9 mouse cellular contexts compared by ENCODE assay signal in genomic region chr2:30237881-30238280, GRCm38 (mm10). TPM values are rescaled to one million over a fixed set of nuclear protein-coding genes. Genes with fewer than 3 reads are reported as not detected.
DNase-seq lines count a peak whose midpoint lies in the region; ATAC-seq and TF ChIP-seq lines count a peak whose summit lies in the region.
"Had no signal": no experiment of that assay in that cellular context is flagged by ENCODE, and none has a peak within 500 bp of the region (broad histone marks: within the 10 kb centered on the region; RNA-seq: fewer than 3 reads in every experiment).

No protein-coding gene starts in this region.

- peak; percentile 76 for ATAC-seq in intestine, postnatal 0 days
- peak; percentile 82 for ATAC-seq in limb, embryonic 11.5 days (ENCODE audit: insufficient number of reproducible peaks, low FRiP score, low TSS enrichment, low read depth)
- peak; percentile 92 for ATAC-seq in midbrain, embryonic 11.5 days (ENCODE audit: low FRiP score)

- H3K4me3 ChIP-seq in ES-E14 (ENCODE audit: insufficient read depth in 1 of 2, low read depth in 1 of 2, low read length in 2 of 2, poor library complexity in 1 of 2, severe bottlenecking in 1 of 2) = peak overlapping the region; percentile 84 to 90
- H3K4me3 ChIP-seq in intestine, postnatal 0 days (ENCODE audit: low read depth, low read length) = peak overlapping the region; percentile 93
- H3K4me3 ChIP-seq in limb, embryonic 11.5 days (ENCODE audit: low read depth, low read length) = peak overlapping the region; percentile 85
- peak overlapping the region; percentile 58 for H3K4me3 ChIP-seq in midbrain, embryonic 11.5 days (ENCODE audit: low read depth, low read length)
- peak overlapping the region; percentile 85 for H3K4me3 ChIP-seq in testis, adult 2 months (ENCODE audit: control insufficient read depth, low read depth, low read length)

- peaks cover 0 to 8% of the 10 kb centered on the region in 2 experiments; a peak in 1 of 4 replicates for H3K4me1 ChIP-seq in ES-E14 (ENCODE audit: control insufficient read depth in 2 of 2, insufficient read depth in 2 of 2, low read length in 2 of 2, poor library complexity in 1 of 2)
- peaks cover 9% of the 10 kb centered on the region for H3K4me1 ChIP-seq in intestine, postnatal 0 days (replicated peaks; ENCODE audit: control insufficient read depth, insufficient read depth, low read length)
- H3K4me1 ChIP-seq in limb, embryonic 11.5 days (ENCODE audit: control insufficient read depth, insufficient read depth, low read length) = peaks cover 12% of the 10 kb centered on the region
- peaks cover 15% of the 10 kb centered on the region for H3K4me1 ChIP-seq in midbrain, embryonic 11.5 days (ENCODE audit: control insufficient read depth, insufficient read depth, low read length)
- H3K4me1 ChIP-seq in testis, adult 2 months (ENCODE audit: control insufficient read depth, insufficient read depth, low read length) = peaks cover 9% of the 10 kb centered on the region

- peak overlapping the region; percentile 78 for H3K4me2 ChIP-seq in intestine, postnatal 0 days (replicated peaks; ENCODE audit: low read depth)
- H3K4me2 ChIP-seq in limb, embryonic 11.5 days (ENCODE audit: low read depth, severe bottlenecking) = peak overlapping the region; percentile 86
- peak overlapping the region; percentile 72 for H3K4me2 ChIP-seq in midbrain, embryonic 11.5 days

- H3K9me3 ChIP-seq in ES-E14 (ENCODE audit: control insufficient read depth, insufficient read depth, low read depth, low read length) = no peaks in the 10 kb centered on the region
- no peaks in the 10 kb centered on the region for H3K9me3 ChIP-seq in intestine, postnatal 0 days (ENCODE audit: control insufficient read depth)
- H3K9me3 ChIP-seq in limb, embryonic 11.5 days (ENCODE audit: control insufficient read depth, low read length) = no peaks in the 10 kb centered on the region
- no peaks in the 10 kb centered on the region for H3K9me3 ChIP-seq in midbrain, embryonic 11.5 days (ENCODE audit: control insufficient read depth, low read length)

- H3K36me3 ChIP-seq in ES-E14 (ENCODE audit: control insufficient read depth, insufficient read depth, low read length, poor library complexity, severe bottlenecking) = peaks cover 6% of the 10 kb centered on the region; the same call in 1 of the 2 replicates
- H3K36me3 ChIP-seq in intestine, postnatal 0 days (ENCODE audit: control insufficient read depth, insufficient read depth) = peaks cover 24% of the 10 kb centered on the region
- H3K36me3 ChIP-seq in limb, embryonic 11.5 days (ENCODE audit: control insufficient read depth, insufficient read depth, low read length) = peaks cover 8% of the 10 kb centered on the region; the same call in 1 of the 2 replicates
- H3K36me3 ChIP-seq in midbrain, embryonic 11.5 days (ENCODE audit: control insufficient read depth, insufficient read depth, low read length) = peaks cover 9% of the 10 kb centered on the region; the same call in 1 of the 2 replicates
- H3K36me3 ChIP-seq in testis, adult 2 months (ENCODE audit: control insufficient read depth, insufficient read depth, low read length) = no peaks in the 10 kb centered on the region

- under 1% methylated on average over 26 of the region's 42 CpGs for WGBS in intestine, postnatal 0 days
- 0% methylated on average over 32 of the region's 42 CpGs for WGBS in limb, embryonic 11.5 days
- WGBS in midbrain, embryonic 11.5 days = 2% methylated on average over 19 of the region's 42 CpGs

- DNase-seq in ES-E14 (ENCODE audit: low read depth, low spot score) = no peak
- peak; percentile 88 for DNase-seq in adrenal gland, postnatal 14 days
- DNase-seq in frontal cortex, postnatal 25 days (ENCODE audit: low spot score in 2 of 2) = peak; percentile 35 to 39
- no peak for DNase-seq in limb, embryonic 11.5 days (ENCODE audit: low spot score)
- DNase-seq in midbrain, embryonic 11.5 days (ENCODE audit: low spot score, missing footprints) = no peak
- DNase-seq in Muller cell, postnatal 12 days (ENCODE audit: inconsistent ontology term) = no peak

- H3K27me3 ChIP-seq in intestine, postnatal 0 days (replicated peaks; ENCODE audit: control insufficient read depth, insufficient read depth, low read length) = no peaks in the 10 kb centered on the region
- H3K27me3 ChIP-seq in limb, embryonic 11.5 days (ENCODE audit: control insufficient read depth, insufficient read depth, low read length) = no peaks in the 10 kb centered on the region
- no peaks in the 10 kb centered on the region for H3K27me3 ChIP-seq in midbrain, embryonic 11.5 days (ENCODE audit: control insufficient read depth, insufficient read depth, low read length)
- no peaks in the 10 kb centered on the region for H3K27me3 ChIP-seq in testis, adult 2 months (ENCODE audit: control insufficient read depth, insufficient read depth, low read length)

- in situ Hi-C loops in ES-E14 (cut with MboI; ENCODE audit: low sequenced_read_pairs in 2 of 2, unreplicated experiment in 2 of 2) = no loop called here

- TF ChIP-seq POLR2A in testis, adult 2 months (IDR thresholded peaks at IDR 0.05; ENCODE audit: control insufficient read depth, low read depth, low read length) = peak; percentile 8; the same call in 1 of the 2 replicates

- H3K27ac ChIP-seq in ES-E14 (ENCODE audit: insufficient read depth, low read depth, low read length, poor library complexity, severe bottlenecking) = peak overlapping the region; percentile 33; the same call in 1 of the 2 replicates
- H3K27ac ChIP-seq in intestine, postnatal 0 days (ENCODE audit: low read depth, low read length) = peak overlapping the region; percentile 93
- peak overlapping the region; percentile 49 for H3K27ac ChIP-seq in limb, embryonic 11.5 days (replicated peaks; ENCODE audit: low read depth, low read length)
- H3K27ac ChIP-seq in midbrain, embryonic 11.5 days (ENCODE audit: low read depth, low read length) = peak overlapping the region; percentile 68
- H3K27ac ChIP-seq in testis, adult 2 months (ENCODE audit: control insufficient read depth, insufficient read depth, low read depth, low read length) = peak overlapping the region; percentile 79

- H3K9ac ChIP-seq in ES-E14 (ENCODE audit: insufficient read depth, low read depth, low read length, poor library complexity, severe bottlenecking) = peak overlapping the region; percentile 85
- peak overlapping the region; percentile 92 for H3K9ac ChIP-seq in intestine, postnatal 0 days (ENCODE audit: low read depth, low read length)
- peak overlapping the region; percentile 88 for H3K9ac ChIP-seq in limb, embryonic 11.5 days (ENCODE audit: low read length)
- H3K9ac ChIP-seq in midbrain, embryonic 11.5 days (ENCODE audit: low read length) = peak overlapping the region; percentile 77

- no peak for TF ChIP-seq CTCF in intestine, postnatal 0 days (IDR thresholded peaks at IDR 0.05; ENCODE audit: low read depth)
- no peak for TF ChIP-seq CTCF in testis, adult 2 months (IDR thresholded peaks at IDR 0.05; ENCODE audit: control insufficient read depth, insufficient read depth, insufficient replicate concordance, low read depth, low read length)

TF ChIP-seq in ES-E14, 5 proteins besides CTCF, POLR2A, EP300 and RAD21:
- TF ChIP-seq ZNF384 (IDR thresholded peaks at IDR 0.05; ENCODE audit: low read depth, low read length) = no peak
- TF ChIP-seq CHD2 (IDR thresholded peaks at IDR 0.05; ENCODE audit: low read depth, low read length) = no peak
- no peak for TF ChIP-seq HCFC1 (IDR thresholded peaks at IDR 0.05; ENCODE audit: borderline replicate concordance, insufficient read depth, low read length)
- TF ChIP-seq MAFK (IDR thresholded peaks at IDR 0.05; ENCODE audit: insufficient read depth, low read depth, low read length) = no peak
- no peak for TF ChIP-seq ZC3H11A (IDR thresholded peaks at IDR 0.05; ENCODE audit: borderline replicate concordance, low read depth, low read length)
TF ChIP-seq in ES-E14: peak in this region for 0.

RNA-seq across cellular contexts. Expression of gene Lrrc8a, which starts 0.4 kb away (rescaled TPM):
- total RNA-seq in ES-E14 (2012; rRNA removed) = 26.6 and 35.1 TPM in 2 replicates
- 57.7 and 60.3 TPM in 2 replicates for total RNA-seq in adrenal gland, postnatal 14 days (2021)
- polyA plus RNA-seq in intestine, postnatal 0 days (2015; fragmentation: Nextera tagmentation; extraction: Ambion mirVana) = 40.4 and 40.5 TPM in 2 replicates
- polyA plus RNA-seq in limb, embryonic 11.5 days (2014; fragmentation: Nextera tagmentation; extraction: Ambion mirVana) = 58.2 and 58.3 TPM in 2 replicates
- 49.2 and 51.7 TPM in 2 replicates for polyA plus RNA-seq in midbrain, embryonic 11.5 days (2014; fragmentation: Nextera tagmentation; extraction: Ambion mirVana)
- polyA plus RNA-seq in testis, adult 2 months (2012; rRNA removed) = 8.8 TPM in 2 replicates

RNA-seq across cellular contexts. Expression of gene Gm28035, which starts 2.5 kb away (rescaled TPM):
- total RNA-seq in ES-E14 (2012; rRNA removed) = 0.76 and 1.4 TPM in 2 replicates
- 0.63 and 1.7 TPM in 2 replicates for total RNA-seq in adrenal gland, postnatal 14 days (2021)
- polyA plus RNA-seq in intestine, postnatal 0 days (2015; fragmentation: Nextera tagmentation; extraction: Ambion mirVana) = 0.03 and 0.04 TPM in 2 replicates
- polyA plus RNA-seq in limb, embryonic 11.5 days (2014; fragmentation: Nextera tagmentation; extraction: Ambion mirVana) = 0.09 TPM in 1 of 2 replicates, not detected in the other
- 0.05 and 0.21 TPM in 2 replicates for polyA plus RNA-seq in midbrain, embryonic 11.5 days (2014; fragmentation: Nextera tagmentation; extraction: Ambion mirVana)
- 0.76 and 0.98 TPM in 2 replicates for polyA plus RNA-seq in testis, adult 2 months (2012; rRNA removed)

RNA-seq across cellular contexts. Expression of gene Phyhd1, which starts 28.1 kb away (rescaled TPM):
- total RNA-seq in ES-E14 (2012; rRNA removed) = 2.7 and 5.5 TPM in 2 replicates
- total RNA-seq in adrenal gland, postnatal 14 days (2021) = 19.8 and 20.4 TPM in 2 replicates
- polyA plus RNA-seq in intestine, postnatal 0 days (2015; fragmentation: Nextera tagmentation; extraction: Ambion mirVana) = 3.1 and 3.7 TPM in 2 replicates
- polyA plus RNA-seq in limb, embryonic 11.5 days (2014; fragmentation: Nextera tagmentation; extraction: Ambion mirVana) = 3.3 and 3.7 TPM in 2 replicates
- polyA plus RNA-seq in midbrain, embryonic 11.5 days (2014; fragmentation: Nextera tagmentation; extraction: Ambion mirVana) = 2.9 and 3.5 TPM in 2 replicates
- 1.8 and 3.0 TPM in 2 replicates for polyA plus RNA-seq in testis, adult 2 months (2012; rRNA removed)

RNA-seq across cellular contexts. Expression of gene Kyat1, which starts 32.2 kb away (rescaled TPM):
- total RNA-seq in ES-E14 (2012; rRNA removed) = 5.2 and 7.7 TPM in 2 replicates
- 29.1 and 29.3 TPM in 2 replicates for total RNA-seq in adrenal gland, postnatal 14 days (2021)
- polyA plus RNA-seq in intestine, postnatal 0 days (2015; fragmentation: Nextera tagmentation; extraction: Ambion mirVana) = 17.3 and 20.5 TPM in 2 replicates
- polyA plus RNA-seq in limb, embryonic 11.5 days (2014; fragmentation: Nextera tagmentation; extraction: Ambion mirVana) = 6.1 and 7.6 TPM in 2 replicates
- polyA plus RNA-seq in midbrain, embryonic 11.5 days (2014; fragmentation: Nextera tagmentation; extraction: Ambion mirVana) = 8.2 and 9.6 TPM in 2 replicates
- polyA plus RNA-seq in testis, adult 2 months (2012; rRNA removed) = 16.0 and 16.4 TPM in 2 replicates

RNA-seq across cellular contexts. Expression of gene Gm28038, which starts 43.0 kb away (rescaled TPM):
- not detected in 2 replicates for total RNA-seq in ES-E14 (2012; rRNA removed)
- total RNA-seq in adrenal gland, postnatal 14 days (2021) = not detected in 2 replicates
- polyA plus RNA-seq in intestine, postnatal 0 days (2015; fragmentation: Nextera tagmentation; extraction: Ambion mirVana) = not detected in 2 replicates
- not detected in 2 replicates for polyA plus RNA-seq in limb, embryonic 11.5 days (2014; fragmentation: Nextera tagmentation; extraction: Ambion mirVana)
- not detected in 2 replicates for polyA plus RNA-seq in midbrain, embryonic 11.5 days (2014; fragmentation: Nextera tagmentation; extraction: Ambion mirVana)
- not detected in 2 replicates for polyA plus RNA-seq in testis, adult 2 months (2012; rRNA removed)
- total RNA-seq: gastrocnemius, adult 8-10 months had no signal

Comparison
In these comparisons a context has a peak if more than half of its experiments do, and no peak if none do; other contexts are left out.
1. DNase-seq: peak in adrenal gland, postnatal 14 days (single experiment) and frontal cortex, postnatal 25 days (2 of 2); none in ES-E14 (single experiment), limb, embryonic 11.5 days (single experiment), midbrain, embryonic 11.5 days (single experiment) and Muller cell, postnatal 12 days (single experiment).
2. H3K27ac ChIP-seq: peak in every context shown above with its lines; median percentile 93 in intestine, postnatal 0 days; 79 in testis, adult 2 months; 68 in midbrain, embryonic 11.5 days; 49 in limb, embryonic 11.5 days; 33 in ES-E14.
3. Peak in every context shown above with its lines, with median percentiles within 50 percentile points of each other: H3K4me3 ChIP-seq, H3K9ac ChIP-seq, ATAC-seq and H3K4me2 ChIP-seq.